Mouse (Mus musculus) midbrain, embryonic 11.5 days (tissue): ENCODE data around the gene Krt77. TPM values are rescaled to one million over a fixed set of nuclear protein-coding genes. Genes with fewer than 3 reads are reported as not detected.
A peak's percentile ranks its signal among the peaks of the same experiment; 100 is the strongest.

Source experiments
- ATAC-seq: fragments of 200-750 bp; cut with Nextera tagmentation; 2 replicates; pipeline ENCODE4 v1.8.0; 2017; ENCODE audit warnings: moderate TSS enrichment, moderate library complexity; ENCODE audit not compliant: low FRiP score
- DNase-seq: peaks from one replicate; pipeline ENCODE4 v3.0.0; 2015; ENCODE audit warnings: low spot score; ENCODE audit errors: missing footprints
- H3K27ac ChIP-seq: fragments of 300-500 bp; sonication (generic); 2 replicates; pipeline ENCODE4 v1.5.1; 2014; ENCODE audit warnings: low read depth, low read length
- H3K27me3 ChIP-seq: fragments of 300-500 bp; sonication (generic); 2 replicates; pipeline ENCODE4 v1.6.1; 2014; ENCODE audit warnings: mild to moderate bottlenecking, low read length, moderate library complexity, mixed read lengths; ENCODE audit not compliant: control insufficient read depth, insufficient read depth
- H3K36me3 ChIP-seq: fragments of 300-500 bp; sonication (generic); 2 replicates; pipeline ENCODE4 v1.6.1; 2014; ENCODE audit warnings: mild to moderate bottlenecking, low read length, moderate library complexity, mixed read lengths; ENCODE audit not compliant: control insufficient read depth, insufficient read depth
- H3K4me1 ChIP-seq: fragments of 300-500 bp; sonication (generic); 2 replicates; pipeline ENCODE4 v1.6.1; 2014; ENCODE audit warnings: low read length; ENCODE audit not compliant: control insufficient read depth, insufficient read depth
- H3K4me2 ChIP-seq: fragments of 300-500 bp; sonication (generic); 2 replicates; pipeline ENCODE4 v1.6.1; 2014; ENCODE audit warnings: mild to moderate bottlenecking, moderate library complexity
- H3K4me3 ChIP-seq: fragments of 300-500 bp; sonication (generic); 2 replicates; pipeline ENCODE4 v1.5.1; 2014; ENCODE audit warnings: low read depth, low read length
- H3K9ac ChIP-seq: fragments of 300-500 bp; sonication (generic); 2 replicates; pipeline ENCODE4 v1.6.1; 2014; ENCODE audit warnings: low read length
- H3K9me3 ChIP-seq: fragments of 300-500 bp; sonication (generic); 2 replicates; pipeline ENCODE4 v1.6.1; 2016; ENCODE audit warnings: low read length; ENCODE audit not compliant: control insufficient read depth
- WGBS: fragments of 180-500 bp; shearing (Covaris S2); extraction: QIAGEN DNeasy Blood & Tissue Kit; methylation state at CpG from one replicate; pipeline ENCODE4 v1.1.7; 2014; 5-methylcytosine and 5-hydroxymethylcytosine counted together
- polyA plus RNA-seq: library from polyadenylated mRNA; unstranded; fragments of >200 nt; fragmentation: Nextera tagmentation; extraction: Ambion mirVana; gene quantifications from 2 replicates; pipeline ENCODE4 v1.2.1, GENCODE M21; 2014

The Krt77 gene
- polyA plus RNA-seq, 1 experiment from 2014 or later: not detected

GRCm38 (mm10) chr15:101850694-101851093, 18.8 kb downstream of the Krt77 start, which contains the start of gene Krt1:
Krt1 (minus strand) TSS chr15:101850794.
- Histone ChIP-seq H3K27ac (no peak within 1 kb of the TSS), H3K4me1 (peaks cover 4% of the 10 kb centered on the region; the same call in 1 of the 2 replicates), H3K27me3 (no peaks in the 10 kb centered on the region; the same call in 1 of the 2 replicates), H3K4me3 (no peak within 1 kb of the TSS), H3K9ac (no peak within 1 kb of the TSS), H3K4me2 (no peak within 1 kb of the TSS), H3K36me3 (no peaks in the 10 kb centered on the region), H3K9me3 (no peaks in the 10 kb centered on the region)
- WGBS: 82% methylated on average over 6 of the region's 6 CpGs
- no peak for ATAC-seq
- no peak for DNase-seq

GRCm38 (mm10) chr15:101845971-101846403, 23.5 kb downstream of the Krt77 start:
- H3K9me3 ChIP-seq: no peaks in the 10 kb centered on the region
- peak overlapping the region; percentile 48 for H3K4me3 ChIP-seq
- H3K4me2 ChIP-seq: peak overlapping the region; percentile 69
- H3K36me3 ChIP-seq: no peaks in the 10 kb centered on the region
- no peaks in the 10 kb centered on the region for H3K27me3 ChIP-seq
- ATAC-seq (peak; percentile 81), DNase-seq (peak; percentile 94)
- H3K4me1 ChIP-seq: no peaks in the 10 kb centered on the region; the same call in 1 of the 2 replicates
- 1% methylated on average over 35 of the region's 37 CpGs for WGBS
- no peak overlapping the region for H3K27ac ChIP-seq
- peak overlapping the region; percentile 86 for H3K9ac ChIP-seq

- no peaks in the 10 kb centered on the region for H3K36me3 ChIP-seq
- H3K9me3 ChIP-seq: no peaks in the 10 kb centered on the region
- H3K4me3 ChIP-seq: no peak overlapping the region
- no peaks in the 10 kb centered on the region; the same call in 1 of the 2 replicates for H3K27me3 ChIP-seq
- no peak overlapping the region for H3K9ac ChIP-seq
- DNase-seq (no peak), ATAC-seq (no peak)
- no peak overlapping the region for H3K4me2 ChIP-seq
- 62% methylated on average over 9 of the region's 9 CpGs for WGBS
- H3K4me1 ChIP-seq: no peaks in the 10 kb centered on the region; the same call in 1 of the 2 replicates
- H3K27ac ChIP-seq: no peak overlapping the region
Measured at GRCm38 (mm10) chr15:101843192-101843591, 26.3 kb downstream of the Krt77 start.

- no peak overlapping the region for H3K27ac ChIP-seq
- WGBS: 61% methylated on average over 5 of the region's 5 CpGs
- H3K4me2 ChIP-seq: no peak overlapping the region
- H3K4me3 ChIP-seq: no peak overlapping the region
- H3K9me3 ChIP-seq: no peaks in the 10 kb centered on the region
- ATAC-seq: no peak
- H3K4me1 ChIP-seq: no peaks in the 10 kb centered on the region
- DNase-seq: no peak
- H3K9ac ChIP-seq: no peak overlapping the region
- no peaks in the 10 kb centered on the region; the same call in 1 of the 2 replicates for H3K27me3 ChIP-seq
- H3K36me3 ChIP-seq: no peaks in the 10 kb centered on the region
Measured at GRCm38 (mm10) chr15:101834784-101835328, 34.6 kb downstream of the Krt77 start.

- H3K9me3 ChIP-seq: no peaks in the 10 kb centered on the region
- H3K36me3 ChIP-seq: no peaks in the 10 kb centered on the region
- H3K27me3 ChIP-seq: no peaks in the 10 kb centered on the region
- DNase-seq (no peak), ATAC-seq (no peak)
- H3K4me3 ChIP-seq: no peak overlapping the region
- no peak overlapping the region for H3K27ac ChIP-seq
- no peak overlapping the region for H3K9ac ChIP-seq
- WGBS: 54% methylated on average over 6 of the region's 6 CpGs
- H3K4me2 ChIP-seq: no peak overlapping the region
- H3K4me1 ChIP-seq: no peaks in the 10 kb centered on the region
Measured at GRCm38 (mm10) chr15:101833131-101833530, 36.4 kb downstream of the Krt77 start.

GRCm38 (mm10) chr15:101829441-101829840, 40.1 kb downstream of the Krt77 start:
- no peaks in the 10 kb centered on the region for H3K9me3 ChIP-seq
- ATAC-seq (no peak), DNase-seq (no peak)
- H3K27ac ChIP-seq: no peak overlapping the region
- no peaks in the 10 kb centered on the region for H3K36me3 ChIP-seq
- 70% methylated on average over 5 of the region's 5 CpGs for WGBS
- H3K4me2 ChIP-seq: no peak overlapping the region
- no peaks in the 10 kb centered on the region for H3K4me1 ChIP-seq
- H3K9ac ChIP-seq: no peak overlapping the region
- no peaks in the 10 kb centered on the region for H3K27me3 ChIP-seq
- no peak overlapping the region for H3K4me3 ChIP-seq

- no peak for DNase-seq
- Histone ChIP-seq H3K4me3 (no peak overlapping the region), H3K9me3 (no peaks in the 10 kb centered on the region), H3K36me3 (no peaks in the 10 kb centered on the region), H3K4me2 (no peak overlapping the region), H3K27ac (no peak overlapping the region), H3K4me1 (no peaks in the 10 kb centered on the region), H3K9ac (no peak overlapping the region), H3K27me3 (no peaks in the 10 kb centered on the region)
- no peak for ATAC-seq
- 27% methylated on average over 3 of the region's 3 CpGs for WGBS
Measured at GRCm38 (mm10) chr15:101821786-101822185, 47.7 kb downstream of the Krt77 start.

- no peaks in the 10 kb centered on the region for H3K4me1 ChIP-seq
- H3K36me3 ChIP-seq: no peaks in the 10 kb centered on the region
- no peak for ATAC-seq
- H3K27me3 ChIP-seq: no peaks in the 10 kb centered on the region
- no peak for DNase-seq
- WGBS: 84% methylated on average over 16 of the region's 16 CpGs
- no peak within 1 kb of the TSS for H3K9ac ChIP-seq
- no peak within 1 kb of the TSS for H3K4me3 ChIP-seq
- no peak within 1 kb of the TSS for H3K4me2 ChIP-seq
- H3K27ac ChIP-seq: no peak within 1 kb of the TSS
- H3K9me3 ChIP-seq: no peaks in the 10 kb centered on the region
Measured at GRCm38 (mm10) chr15:101817875-101818274, 51.6 kb downstream of the Krt77 start, which contains the start of gene Krt2. Krt2 (minus strand) TSS chr15:101818169.
